Mouse (Mus musculus): ENCODE measurements around the gene Nsmf.
A peak's percentile ranks its signal among the peaks of the same experiment; 100 is the strongest.

Gene Nsmf

GRCm38 (mm10) chr2:25054221-25055067, at the start of gene Nsmf:
Gene Nsmf, plus strand, starts transcription at chr2:25054355.
- DNase-seq (ENCODE audit: extremely low read depth, insufficient read length, low spot score): peak; percentile 86

GRCm38 (mm10) chr2:25006767-25007166, 47.4 kb upstream of the Nsmf start:
- DNase-seq (ENCODE audit: extremely low read depth, insufficient read length, low spot score): no peak

- DNase-seq (ENCODE audit: extremely low read depth, insufficient read length, low spot score): no peak
Measured at GRCm38 (mm10) chr2:25008250-25008649, 45.9 kb upstream of the Nsmf start.

GRCm38 (mm10) chr2:25022678-25023077, 31.5 kb upstream of the Nsmf start:
- DNase-seq (ENCODE audit: extremely low read depth, insufficient read length, low spot score): no peak

- DNase-seq (ENCODE audit: extremely low read depth, insufficient read length, low spot score): no peak
Measured at GRCm38 (mm10) chr2:25025109-25025508, 29.0 kb upstream of the Nsmf start.

- DNase-seq (ENCODE audit: extremely low read depth, insufficient read length, low spot score): no peak
Measured at GRCm38 (mm10) chr2:25034994-25035393, 19.2 kb upstream of the Nsmf start.

- DNase-seq (ENCODE audit: extremely low read depth, insufficient read length, low spot score): no peak
Measured at GRCm38 (mm10) chr2:25040089-25040488, 14.1 kb upstream of the Nsmf start.

- no peak for DNase-seq (ENCODE audit: extremely low read depth, insufficient read length, low spot score)
Measured at GRCm38 (mm10) chr2:25050921-25051320, 3.2 kb upstream of the Nsmf start.

GRCm38 (mm10) chr2:25051450-25051849, 2.7 kb upstream of the Nsmf start:
- DNase-seq (ENCODE audit: extremely low read depth, insufficient read length, low spot score): no peak

- DNase-seq (ENCODE audit: extremely low read depth, insufficient read length, low spot score): no peak
Measured at GRCm38 (mm10) chr2:25053101-25053500, 1.1 kb upstream of the Nsmf start.

- DNase-seq (ENCODE audit: extremely low read depth, insufficient read length, low spot score): peak; percentile 43
Measured at GRCm38 (mm10) chr2:25055068-25055405, 882 bp downstream of the Nsmf start.

- no peak for DNase-seq (ENCODE audit: extremely low read depth, insufficient read length, low spot score)
Measured at GRCm38 (mm10) chr2:25055409-25056155, 1.4 kb downstream of the Nsmf start.

GRCm38 (mm10) chr2:25058926-25059325, 4.8 kb downstream of the Nsmf start:
- no peak for DNase-seq (ENCODE audit: extremely low read depth, insufficient read length, low spot score)

- no peak for DNase-seq (ENCODE audit: extremely low read depth, insufficient read length, low spot score)
Measured at GRCm38 (mm10) chr2:25063523-25063922, 9.4 kb downstream of the Nsmf start.

GRCm38 (mm10) chr2:25064285-25064684, 10.1 kb downstream of the Nsmf start:
- no peak for DNase-seq (ENCODE audit: extremely low read depth, insufficient read length, low spot score)

- no peak for DNase-seq (ENCODE audit: extremely low read depth, insufficient read length, low spot score)
Measured at GRCm38 (mm10) chr2:25065537-25065936, 11.4 kb downstream of the Nsmf start.

GRCm38 (mm10) chr2:25066552-25066951, 12.4 kb downstream of the Nsmf start:
- DNase-seq (ENCODE audit: extremely low read depth, insufficient read length, low spot score): no peak

GRCm38 (mm10) chr2:25069537-25069936, 15.4 kb downstream of the Nsmf start:
- no peak for DNase-seq (ENCODE audit: extremely low read depth, insufficient read length, low spot score)

- no peak for DNase-seq (ENCODE audit: extremely low read depth, insufficient read length, low spot score)
Measured at GRCm38 (mm10) chr2:25072398-25072797, 18.2 kb downstream of the Nsmf start.

GRCm38 (mm10) chr2:25075506-25075905, 21.4 kb downstream of the Nsmf start:
- DNase-seq (ENCODE audit: extremely low read depth, insufficient read length, low spot score): no peak

GRCm38 (mm10) chr2:25078967-25079366, 24.8 kb downstream of the Nsmf start:
- DNase-seq (ENCODE audit: extremely low read depth, insufficient read length, low spot score): no peak

- DNase-seq (ENCODE audit: extremely low read depth, insufficient read length, low spot score): no peak
Measured at GRCm38 (mm10) chr2:25080076-25080475, 25.9 kb downstream of the Nsmf start, which contains the start of gene Entpd8. Gene Entpd8, plus strand, starts transcription at chr2:25080304.
